Mouse (Mus musculus) mesoderm, embryonic 11.5 days (tissue): ENCODE measurements around the gene Rabgap1l.

Source experiments
- DNase-seq: peaks from one replicate; pipeline ENCODE4 v3.0.0-alpha.2; 2012; ENCODE audit warnings: low read depth, low spot score

Gene Rabgap1l

DNA sequence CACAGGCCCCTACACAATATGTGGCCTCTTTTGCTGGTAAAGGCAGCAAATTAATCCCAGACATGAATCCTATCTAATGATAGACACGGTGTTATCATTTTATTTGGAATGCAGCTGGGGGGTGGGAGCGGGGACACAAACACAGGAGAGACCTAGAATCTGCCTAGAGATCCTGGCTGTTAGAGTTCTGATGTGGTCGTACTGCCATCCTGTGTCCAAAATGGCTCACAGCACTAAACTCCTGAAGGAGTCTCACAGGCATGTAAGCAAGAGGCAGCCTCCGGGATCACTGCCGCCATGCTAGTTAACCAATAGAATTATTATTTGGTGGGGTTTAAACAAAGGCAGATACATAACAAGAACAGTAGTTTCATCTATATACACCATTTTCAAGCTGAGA is 608.5 kb downstream of the Rabgap1l start:
- peak; percentile 63 for DNase-seq

DNA sequence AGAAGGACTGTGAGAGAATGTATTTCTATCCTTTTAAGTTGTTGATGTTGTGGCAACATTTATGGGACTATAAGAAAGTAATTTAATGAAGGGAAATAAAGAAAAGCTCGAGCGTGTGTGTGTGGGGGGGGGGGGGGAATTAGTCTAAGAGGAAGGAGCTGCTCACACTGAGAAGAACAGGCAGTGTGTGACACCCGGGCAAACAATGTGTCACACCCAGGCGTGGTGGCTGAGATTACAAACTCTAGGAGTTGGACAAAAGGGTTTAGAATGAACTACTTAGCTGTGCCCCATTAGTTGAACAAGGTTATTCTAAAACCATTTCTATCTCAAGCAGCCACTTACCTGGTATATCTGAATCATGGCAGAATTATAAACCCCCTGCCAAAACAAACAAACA is 611.8 kb downstream of the Rabgap1l start:
- DNase-seq = no peak

DNA sequence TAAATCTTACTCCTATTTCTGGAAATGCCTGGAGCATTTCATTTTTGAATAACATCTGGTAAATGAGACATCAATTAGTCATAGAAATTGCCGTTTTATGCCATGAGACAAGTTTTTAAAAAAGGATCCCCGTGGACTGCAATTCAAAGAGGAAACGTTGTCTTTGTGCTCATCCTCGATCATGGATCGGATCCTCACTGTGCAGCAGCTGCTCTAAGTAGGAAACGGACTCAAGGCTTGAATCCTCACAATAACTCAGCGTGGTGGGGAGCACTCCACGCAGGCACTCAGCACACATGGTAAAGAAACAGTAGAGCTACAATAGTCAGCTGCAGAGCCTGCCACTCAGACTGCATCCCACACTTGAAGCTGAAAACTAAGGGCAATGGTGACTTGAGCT is 616.1 kb downstream of the Rabgap1l start:
- DNase-seq = no peak
